Mouse (Mus musculus) heart, embryonic 14.5 days (tissue): Measurements from ENCODE around the gene Agk. TPM values are rescaled to one million over a fixed set of nuclear protein-coding genes. Genes with fewer than 3 reads are reported as not detected.

Experiments
- ATAC-seq: fragments of 200-750 bp; cut with Nextera tagmentation; 2 replicates; pipeline ENCODE4 v1.8.0; 2017; ENCODE audit warnings: low read depth, moderate TSS enrichment; ENCODE audit not compliant: insufficient number of reproducible peaks, insufficient read depth, low FRiP score
- H3K27ac ChIP-seq, 2 experiments: fragments of 200-500 bp in 1 of 2; fragments of 300-500 bp in 1 of 2; sonication (generic) in 1 of 2; replicated peaks in 1 of 2; 2 replicates each; pipeline ENCODE4 v1.5.1; 2012 to 2014; ENCODE audit warnings: low read depth in 2 of 2, low read length in 2 of 2, control low read depth in 1 of 2, mild to moderate bottlenecking in 1 of 2, mixed read lengths in 1 of 2; ENCODE audit not compliant: control insufficient read depth in 1 of 2, insufficient read depth in 1 of 2
- H3K27me3 ChIP-seq: fragments of 300-500 bp; sonication (generic); 2 replicates; pipeline ENCODE4 v1.6.1; 2014; ENCODE audit warnings: mild to moderate bottlenecking, low read length, control low read depth; ENCODE audit not compliant: control insufficient read depth, insufficient read depth
- H3K36me3 ChIP-seq: fragments of 300-500 bp; sonication (generic); 2 replicates; pipeline ENCODE4 v1.6.1; 2014; ENCODE audit warnings: mild to moderate bottlenecking, control low read depth, low read length, mixed read lengths; ENCODE audit not compliant: control insufficient read depth, insufficient read depth
- H3K4me1 ChIP-seq, 2 experiments: fragments of 200-500 bp in 1 of 2; fragments of 300-500 bp in 1 of 2; sonication (generic) in 1 of 2; 2 replicates each; pipeline ENCODE4 v1.6.1; 2012 to 2014; ENCODE audit warnings: low read length in 2 of 2, control low read depth in 1 of 2, mixed read lengths in 1 of 2; ENCODE audit not compliant: control insufficient read depth in 2 of 2, insufficient read depth in 2 of 2
- H3K4me2 ChIP-seq: fragments of 300-500 bp; sonication (generic); 2 replicates; pipeline ENCODE4 v1.6.1; 2014; ENCODE audit warnings: mild to moderate bottlenecking, low read length
- H3K4me3 ChIP-seq, 2 experiments: fragments of 200-500 bp in 1 of 2; fragments of 300-500 bp in 1 of 2; sonication (generic) in 1 of 2; 2 replicates each; pipeline ENCODE4 v1.5.1; 2012 to 2014; ENCODE audit warnings: low read length in 2 of 2, mild to moderate bottlenecking in 2 of 2, control low read depth in 1 of 2, low read depth in 1 of 2, moderate library complexity in 1 of 2; ENCODE audit not compliant: control insufficient read depth in 1 of 2, insufficient read depth in 1 of 2
- H3K9ac ChIP-seq: fragments of 300-500 bp; sonication (generic); 2 replicates; pipeline ENCODE4 v1.6.1; 2014; ENCODE audit warnings: mild to moderate bottlenecking, low read length
- H3K9me3 ChIP-seq: fragments of 300-500 bp; sonication (generic); 2 replicates; pipeline ENCODE4 v1.6.1; 2016; ENCODE audit warnings: low read length, control low read depth; ENCODE audit not compliant: control insufficient read depth
- WGBS: fragments of 180-500 bp; shearing (Covaris S2); extraction: QIAGEN DNeasy Blood & Tissue Kit; methylation state at CpG from one replicate; pipeline ENCODE4 v1.1.7; 2014; 5-methylcytosine and 5-hydroxymethylcytosine counted together
- polyA plus RNA-seq: library from polyadenylated mRNA; unstranded; fragments of >200 nt; fragmentation: Nextera tagmentation; extraction: Ambion mirVana; gene quantifications from 2 replicates; pipeline ENCODE4 v1.2.1, GENCODE M21; 2014

Gene Agk
- 43.7 and 47.0 TPM in 2 replicates for polyA plus RNA-seq

GRCm38 (mm10) chr6:40324897-40325841, at the start of gene Agk:
Gene Agk, plus strand, starts transcription at chr6:40325172.
- H3K4me3 ChIP-seq, result peak within 1 kb of the TSS; percentile 63 to 75
- H3K4me2 ChIP-seq, result peak within 1 kb of the TSS; percentile 71
- peaks cover 8% of the 10 kb centered on the region for H3K36me3 ChIP-seq
- ATAC-seq, result peak; percentile 87
- peak within 1 kb of the TSS; percentile 86 for H3K9ac ChIP-seq
- H3K27ac ChIP-seq, result peak within 1 kb of the TSS; percentile 53 to 80
- H3K4me1 ChIP-seq, result peaks cover 0 to 4% of the 10 kb centered on the region in 2 experiments; a peak in 1 of 4 replicates
- no peaks in the 10 kb centered on the region for H3K27me3 ChIP-seq
- H3K9me3 ChIP-seq, result no peaks in the 10 kb centered on the region
- 2% methylated on average over 52 of the region's 52 CpGs for WGBS

- no peaks in the 10 kb centered on the region for H3K27me3 ChIP-seq
- WGBS, result 65% methylated on average over 5 of the region's 5 CpGs
- H3K9ac ChIP-seq, result no peak overlapping the region
- no peaks in the 10 kb centered on the region for H3K4me1 ChIP-seq
- no peak overlapping the region for H3K27ac ChIP-seq
- no peak overlapping the region for H3K4me3 ChIP-seq
- no peaks in the 10 kb centered on the region for H3K9me3 ChIP-seq
- no peak for ATAC-seq
- H3K36me3 ChIP-seq, result no peaks in the 10 kb centered on the region
- no peak overlapping the region for H3K4me2 ChIP-seq
Observed at GRCm38 (mm10) chr6:40300707-40301106, 24.3 kb upstream of the Agk start.

DNA sequence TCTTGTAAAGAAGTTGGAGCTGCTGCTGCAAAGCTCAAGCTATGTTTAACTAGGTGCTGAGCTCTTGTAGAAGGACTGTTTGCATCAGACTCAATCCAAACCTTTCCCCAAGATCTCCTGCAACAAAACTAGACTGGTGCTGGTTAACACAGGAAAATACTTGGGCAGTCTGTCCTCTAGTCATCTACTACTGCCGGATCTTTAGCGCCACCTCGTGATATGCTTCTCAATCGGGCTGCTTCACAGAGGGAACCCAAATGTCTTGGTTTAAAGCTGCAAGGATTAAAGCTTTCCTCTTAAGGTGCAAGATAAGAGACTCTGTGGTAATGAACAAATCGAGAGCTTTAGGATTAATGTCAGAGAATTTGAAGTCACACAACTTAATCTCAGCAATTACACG, 21.6 kb upstream of the Agk start:
- H3K4me2 ChIP-seq, result no peak overlapping the region
- no peak for ATAC-seq
- 11% methylated on average over 6 of the region's 6 CpGs for WGBS

DNA sequence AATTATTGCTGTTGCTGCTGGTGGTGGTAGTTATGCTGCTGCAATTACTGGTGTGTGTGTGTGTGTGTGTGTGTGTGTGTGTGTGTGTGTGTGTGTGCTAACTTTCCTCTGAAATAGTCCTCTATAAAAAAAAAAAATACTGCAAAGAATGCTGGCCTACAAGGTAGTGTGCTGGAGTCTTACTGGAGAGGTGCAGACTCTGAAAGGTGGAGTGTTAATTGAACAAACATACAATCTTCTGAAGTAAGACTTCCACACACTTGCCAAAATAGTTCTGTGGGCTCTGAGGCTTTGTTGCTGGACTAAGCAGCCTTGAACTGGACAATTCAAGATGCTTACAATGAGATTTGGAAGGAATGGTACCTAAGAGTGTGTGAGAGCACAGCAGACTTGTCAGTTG, 20.0 kb upstream of the Agk start:
- Histone ChIP-seq H3K27ac (no peak overlapping the region), H3K9ac (no peak overlapping the region), H3K27me3 (no peaks in the 10 kb centered on the region), H3K9me3 (no peaks in the 10 kb centered on the region), H3K36me3 (no peaks in the 10 kb centered on the region), H3K4me3 (no peak overlapping the region), H3K4me1 (no peaks in the 10 kb centered on the region), H3K4me2 (no peak overlapping the region)
- no peak for ATAC-seq

More for the DNA sequence above, 21.6 kb upstream of the Agk start:
- Histone ChIP-seq H3K4me3 (no peak overlapping the region), H3K27me3 (no peaks in the 10 kb centered on the region), H3K4me1 (no peaks in the 10 kb centered on the region), H3K9ac (no peak overlapping the region), H3K36me3 (no peaks in the 10 kb centered on the region), H3K27ac (no peak overlapping the region), H3K9me3 (no peaks in the 10 kb centered on the region)

- no peak overlapping the region for H3K9ac ChIP-seq
- H3K9me3 ChIP-seq, result no peaks in the 10 kb centered on the region
- peak overlapping the region; percentile 71; the same call in 1 of the 2 replicates for H3K4me2 ChIP-seq
- no peak for ATAC-seq
- peak overlapping the region in 1 of 2 experiments; percentile 75; a peak in 1 of 4 replicates for H3K4me3 ChIP-seq
- peaks cover 0 to 4% of the 10 kb centered on the region in 2 experiments; a peak in 1 of 4 replicates for H3K4me1 ChIP-seq
- H3K36me3 ChIP-seq, result peaks cover 13% of the 10 kb centered on the region
- 86% methylated on average over 8 of the region's 8 CpGs for WGBS
- no peak overlapping the region for H3K27ac ChIP-seq
- H3K27me3 ChIP-seq, result no peaks in the 10 kb centered on the region
Observed at GRCm38 (mm10) chr6:40326341-40326740, 1.4 kb downstream of the Agk start.

DNA sequence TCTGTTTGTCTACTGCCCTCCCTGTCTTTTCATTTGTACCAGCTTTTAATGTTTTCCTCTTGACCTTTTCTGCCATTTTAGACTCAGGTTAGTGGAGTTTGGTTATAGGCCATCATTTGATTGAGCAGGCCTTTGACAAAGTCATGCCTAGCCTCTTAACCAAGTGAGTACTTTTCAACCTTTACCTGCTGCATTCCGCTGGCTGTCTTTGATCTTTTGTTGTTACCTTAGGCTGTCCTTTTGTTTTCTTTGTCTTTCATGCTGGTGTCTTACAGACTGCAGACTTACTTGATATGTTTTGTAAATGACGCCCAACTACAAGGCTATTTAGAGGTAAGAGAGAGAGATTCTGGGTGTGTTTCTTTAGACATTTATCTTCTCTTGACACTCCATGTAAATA, 8.5 kb downstream of the Agk start:
- H3K27ac ChIP-seq, result no peak overlapping the region

GRCm38 (mm10) chr6:40336735-40337731, 12.1 kb downstream of the Agk start:
- H3K4me2 ChIP-seq, result no peak overlapping the region
- ATAC-seq, result no peak
- H3K4me3 ChIP-seq, result no peak overlapping the region
- H3K9ac ChIP-seq, result no peak overlapping the region
- peaks cover 40% of the 10 kb centered on the region for H3K36me3 ChIP-seq
- no peaks in the 10 kb centered on the region for H3K27me3 ChIP-seq
- no peak overlapping the region for H3K27ac ChIP-seq
- no peaks in the 10 kb centered on the region for H3K4me1 ChIP-seq
- no peaks in the 10 kb centered on the region for H3K9me3 ChIP-seq
- 81% methylated on average over 6 of the region's 6 CpGs for WGBS

More for the DNA sequence above, 8.5 kb downstream of the Agk start:
- 91% methylated on average over 2 of the region's 2 CpGs for WGBS
- Histone ChIP-seq H3K9ac (no peak overlapping the region), H3K9me3 (no peaks in the 10 kb centered on the region), H3K4me3 (no peak overlapping the region), H3K27me3 (no peaks in the 10 kb centered on the region), H3K36me3 (peaks cover 56% of the 10 kb centered on the region), H3K4me1 (no peaks in the 10 kb centered on the region), H3K4me2 (no peak overlapping the region)
- ATAC-seq, result no peak
